Mouse (Mus musculus) embryonic facial prominence, embryonic 11.5 days (tissue): ENCODE measurements around the gene Lrch3. TPM values are rescaled to one million over a fixed set of nuclear protein-coding genes. Genes with fewer than 3 reads are reported as not detected.
A peak's percentile ranks its signal among the peaks of the same experiment; 100 is the strongest.
"Not testable (repeated sequence)": the region's sequence is repeated elsewhere in the genome, so short reads cannot be mapped to it uniquely, and the experiment has no call there.

ENCODE experiments used
- ATAC-seq: fragments of 200-750 bp; cut with Nextera tagmentation; replicated peaks from 2 replicates; pipeline ENCODE4 v1.8.0; 2017; ENCODE audit warnings: low read depth; ENCODE audit not compliant: insufficient number of reproducible peaks, low FRiP score, low TSS enrichment
- DNase-seq: peaks from one replicate; pipeline ENCODE4 v3.0.0-alpha.2; 2015; ENCODE audit warnings: low spot score
- H3K27ac ChIP-seq: fragments of 300-500 bp; sonication (generic); replicated peaks from 2 replicates; pipeline ENCODE4 v1.5.1; 2014; ENCODE audit warnings: mild to moderate bottlenecking, low read depth, low read length, control low read depth
- H3K27me3 ChIP-seq: fragments of 300-500 bp; sonication (generic); 2 replicates; pipeline ENCODE4 v1.6.1; 2014; ENCODE audit warnings: mild to moderate bottlenecking, low read length, moderate library complexity, mixed read lengths; ENCODE audit not compliant: control insufficient read depth, insufficient read depth
- H3K36me3 ChIP-seq: fragments of 300-500 bp; sonication (generic); replicated peaks from 2 replicates; pipeline ENCODE4 v1.6.1; 2014; ENCODE audit warnings: low read depth, mild to moderate bottlenecking, low read length, moderate library complexity, mixed read lengths; ENCODE audit not compliant: control insufficient read depth, insufficient read depth
- H3K4me1 ChIP-seq: fragments of 300-500 bp; sonication (generic); 2 replicates; pipeline ENCODE4 v1.6.1; 2014; ENCODE audit warnings: low read length, mixed read lengths; ENCODE audit not compliant: control insufficient read depth, insufficient read depth
- H3K4me2 ChIP-seq: fragments of 300-500 bp; sonication (generic); 2 replicates; pipeline ENCODE4 v1.6.1; 2014; ENCODE audit warnings: low read depth, mild to moderate bottlenecking, control low read depth, low read length, moderate library complexity
- H3K4me3 ChIP-seq: fragments of 300-500 bp; sonication (generic); 2 replicates; pipeline ENCODE4 v1.5.1; 2014; ENCODE audit warnings: low read depth, low read length, control low read depth
- H3K9ac ChIP-seq: fragments of 300-500 bp; sonication (generic); replicated peaks from 2 replicates; pipeline ENCODE4 v1.6.1; 2014; ENCODE audit warnings: mild to moderate bottlenecking, control low read depth, low read length
- H3K9me3 ChIP-seq: fragments of 300-500 bp; sonication (generic); replicated peaks from 2 replicates; pipeline ENCODE4 v1.6.1; 2016; ENCODE audit warnings: mild to moderate bottlenecking, low read length, inconsistent platforms, mixed read lengths; ENCODE audit not compliant: control insufficient read depth
- WGBS: fragments of 180-500 bp; shearing (Covaris S2); extraction: QIAGEN DNeasy Blood & Tissue Kit; methylation state at CpG from one replicate; pipeline ENCODE4 v1.1.7; 2014; 5-methylcytosine and 5-hydroxymethylcytosine counted together
- polyA plus RNA-seq: library from polyadenylated mRNA; unstranded; fragments of >200 nt; fragmentation: Nextera tagmentation; extraction: Ambion mirVana; gene quantifications from 2 replicates; pipeline ENCODE4 v1.2.1, GENCODE M21; 2014

Lrch3 gene
- polyA plus RNA-seq, 1 experiment from 2014 or later: 32.2 TPM

DNA sequence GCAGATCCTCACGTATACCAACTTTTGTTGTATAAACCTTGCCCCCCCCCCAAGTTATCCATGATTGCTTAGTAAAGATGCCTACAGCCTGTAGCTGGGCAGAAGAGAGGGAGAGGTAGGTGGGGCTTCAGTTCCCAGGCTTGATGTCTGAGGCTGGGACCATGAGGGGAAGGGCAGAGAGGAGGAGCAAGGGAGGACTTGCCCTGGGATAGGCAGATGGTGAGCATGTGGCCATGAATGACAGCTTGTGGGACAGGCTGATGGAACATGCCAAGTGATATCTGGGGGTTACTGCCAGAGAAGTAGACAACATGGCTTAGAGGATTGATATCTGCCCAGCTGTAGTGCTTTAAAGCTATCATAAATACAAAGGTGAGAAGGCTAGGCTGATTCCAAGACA lies 134.1 kb downstream of the Lrch3 start:
- no peak for ATAC-seq
- H3K4me3 ChIP-seq: no peak overlapping the region
- 89% methylated on average over 1 of the region's 1 CpGs for WGBS
- no peaks in the 10 kb centered on the region for H3K9me3 ChIP-seq
- no peak overlapping the region for H3K4me2 ChIP-seq
- H3K27ac ChIP-seq: no peak overlapping the region
- H3K4me1 ChIP-seq: no peaks in the 10 kb centered on the region
- H3K27me3 ChIP-seq: no peaks in the 10 kb centered on the region
- no peak overlapping the region for H3K9ac ChIP-seq
- H3K36me3 ChIP-seq: no peaks in the 10 kb centered on the region
- no peak for DNase-seq

DNA sequence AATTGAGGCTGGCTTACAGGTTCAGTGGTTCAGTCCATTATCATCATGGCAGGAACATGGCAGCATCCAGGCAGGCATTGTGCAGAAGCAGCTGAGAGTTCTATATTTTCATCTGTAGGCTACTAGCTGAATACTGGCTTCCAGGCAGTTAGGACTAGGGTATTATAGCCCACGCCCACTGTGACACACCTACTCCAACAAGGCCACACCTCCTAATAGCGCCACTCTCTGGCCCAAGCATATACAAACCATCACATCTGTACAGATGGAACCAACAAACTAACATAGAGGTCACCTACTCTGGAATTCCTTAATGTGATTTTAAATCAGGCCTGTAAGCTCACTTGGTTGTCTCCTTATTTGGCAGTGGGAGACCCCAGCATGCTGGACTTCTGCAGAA lies 134.8 kb downstream of the Lrch3 start:
- Histone ChIP-seq H3K27me3 (no peaks in the 10 kb centered on the region), H3K4me2 (no peak overlapping the region), H3K36me3 (no peaks in the 10 kb centered on the region), H3K9ac (no peak overlapping the region), H3K4me3 (no peak overlapping the region), H3K4me1 (no peaks in the 10 kb centered on the region), H3K9me3 (no peaks in the 10 kb centered on the region), H3K27ac (no peak overlapping the region)
- DNase-seq (no peak), ATAC-seq (no peak)
- WGBS: 73% methylated on average over 2 of the region's 2 CpGs

DNA sequence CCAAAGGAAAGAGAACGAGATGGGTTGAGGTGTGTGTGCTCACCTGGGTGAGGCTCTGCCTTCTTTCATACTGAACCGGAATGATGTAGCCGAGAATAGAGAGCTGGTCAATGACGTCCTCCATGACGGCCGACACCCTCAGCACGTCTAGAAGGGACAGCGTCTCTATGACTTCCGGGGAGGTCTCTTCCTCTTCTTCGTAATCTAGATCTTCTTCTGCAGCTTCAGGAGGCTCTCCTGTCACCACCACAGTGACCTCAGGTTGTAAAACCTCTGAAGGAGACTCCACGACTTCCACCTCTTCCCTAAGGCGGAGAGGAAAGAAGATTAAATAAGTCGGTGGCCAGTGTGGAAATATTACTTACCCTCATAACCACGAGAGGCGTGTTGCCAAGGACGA lies 135.9 kb downstream of the Lrch3 start:
- no peaks in the 10 kb centered on the region for H3K9me3 ChIP-seq
- WGBS: 91% methylated on average over 16 of the region's 16 CpGs
- H3K4me1 ChIP-seq: no peaks in the 10 kb centered on the region
- no peaks in the 10 kb centered on the region for H3K36me3 ChIP-seq
- H3K4me2 ChIP-seq: no peak overlapping the region
- no peak overlapping the region for H3K27ac ChIP-seq
- H3K27me3 ChIP-seq: no peaks in the 10 kb centered on the region
- H3K9ac ChIP-seq: no peak overlapping the region
- no peak overlapping the region for H3K4me3 ChIP-seq
- ATAC-seq: no peak
- no peak for DNase-seq

DNA sequence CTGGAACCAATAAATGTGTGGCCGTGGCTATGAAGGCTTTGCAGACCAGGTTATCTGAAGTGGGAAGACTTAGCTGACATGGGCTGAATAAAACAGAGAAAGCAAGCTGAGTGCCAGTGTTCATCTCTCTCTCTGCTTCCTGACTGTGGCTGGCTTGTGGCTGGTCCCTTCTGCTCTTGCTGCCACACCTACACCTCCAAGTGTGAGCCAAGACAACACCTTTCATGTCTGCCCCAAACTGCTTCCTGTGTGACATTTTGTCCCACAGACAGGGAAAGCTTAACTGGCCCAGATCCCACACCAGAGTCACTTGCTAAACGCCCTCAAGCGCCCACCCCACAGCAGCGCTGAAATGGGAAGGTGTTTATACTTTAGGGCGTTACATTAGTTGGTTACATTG lies 139.2 kb downstream of the Lrch3 start:
- no peak for ATAC-seq

DNA sequence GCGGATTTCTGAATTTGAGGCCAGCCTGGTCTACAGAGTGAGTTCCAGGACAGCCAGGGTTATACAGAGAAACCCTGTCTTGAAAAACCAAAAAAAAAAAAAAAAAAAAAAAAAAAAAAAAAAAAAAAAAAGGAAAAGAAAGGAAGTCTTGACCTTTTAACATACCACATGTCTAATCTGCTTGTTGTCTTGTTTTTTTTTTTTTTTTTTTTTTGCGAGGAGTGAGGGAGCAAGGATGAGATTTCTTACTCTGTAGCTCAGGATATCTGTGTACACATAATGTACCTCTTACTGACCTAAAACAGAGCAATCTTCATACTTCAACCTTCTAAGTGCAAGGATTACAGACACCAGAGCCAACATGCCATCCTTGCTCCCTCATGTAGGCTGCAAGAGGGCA lies 141.0 kb downstream of the Lrch3 start:
- 84% methylated on average over 2 of the region's 2 CpGs for WGBS

More for the DNA sequence above, 139.2 kb downstream of the Lrch3 start:
- WGBS: 67% methylated on average over 5 of the region's 5 CpGs
- H3K27ac ChIP-seq: no peak overlapping the region
- H3K4me3 ChIP-seq: no peak overlapping the region
- no peak overlapping the region for H3K9ac ChIP-seq
- H3K9me3 ChIP-seq: no peaks in the 10 kb centered on the region
- DNase-seq: no peak
- no peaks in the 10 kb centered on the region for H3K27me3 ChIP-seq
- H3K36me3 ChIP-seq: peaks cover 3% of the 10 kb centered on the region
- H3K4me1 ChIP-seq: no peaks in the 10 kb centered on the region; the same call in 1 of the 2 replicates
- no peak overlapping the region for H3K4me2 ChIP-seq

GRCm38 (mm10) chr16:33055655-33056054 lies 141.8 kb downstream of the Lrch3 start:
- peak overlapping the region; percentile 94; the same call in 1 of the 2 replicates for H3K4me3 ChIP-seq
- no peaks in the 10 kb centered on the region; the same call in 1 of the 2 replicates for H3K4me1 ChIP-seq
- H3K9ac ChIP-seq: no peak overlapping the region
- ATAC-seq (peak; percentile 34), DNase-seq (no peak)
- H3K27ac ChIP-seq: no peak overlapping the region
- peaks cover 12% of the 10 kb centered on the region for H3K36me3 ChIP-seq
- H3K4me2 ChIP-seq: peak overlapping the region; percentile 19
- WGBS: 24% methylated on average over 10 of the region's 10 CpGs
- no peaks in the 10 kb centered on the region for H3K27me3 ChIP-seq
- H3K9me3 ChIP-seq: no peaks in the 10 kb centered on the region

More for the DNA sequence above, 141.0 kb downstream of the Lrch3 start:
- not testable (repeated sequence) for H3K27me3 ChIP-seq, H3K9me3 ChIP-seq, H3K9ac ChIP-seq, ATAC-seq, H3K36me3 ChIP-seq, H3K27ac ChIP-seq, H3K4me2 ChIP-seq, H3K4me1 ChIP-seq, H3K4me3 ChIP-seq, DNase-seq

DNA sequence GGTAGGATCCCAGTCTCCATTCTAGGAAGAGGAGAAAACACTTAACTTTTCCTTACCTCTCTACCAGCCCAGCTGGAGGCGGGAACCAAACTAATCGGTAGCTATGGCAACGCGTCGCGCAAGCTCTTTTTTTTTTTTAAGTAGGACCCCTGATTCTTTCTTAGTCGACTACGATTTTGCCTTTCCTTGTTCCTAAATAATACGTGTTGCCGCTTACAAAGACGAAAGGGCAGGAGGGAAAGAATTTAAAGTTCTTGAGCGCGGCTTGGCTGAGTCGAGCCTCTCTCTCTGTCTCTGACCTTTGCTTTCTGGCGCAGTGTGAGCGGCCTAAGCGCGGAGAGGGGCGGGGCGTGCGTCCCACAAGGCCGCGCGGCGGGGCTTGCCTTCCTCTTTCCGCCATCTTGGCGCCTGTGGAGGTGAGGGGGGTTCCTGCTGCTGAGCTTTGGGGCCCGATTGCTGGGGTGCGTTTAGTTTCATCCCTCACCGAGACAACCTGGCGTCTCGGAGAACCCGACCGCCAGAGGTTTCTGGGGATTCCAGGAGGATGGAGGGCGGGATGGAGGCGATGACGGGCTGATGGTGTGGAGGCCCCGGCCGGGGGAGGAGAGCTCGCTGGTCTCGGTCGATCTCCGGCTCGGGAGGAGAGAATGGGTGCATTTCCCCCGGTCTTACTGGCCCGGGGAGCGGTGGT lies 142.3 kb downstream of the Lrch3 start, which contains the start of the genes Iqcg and Rpl35a:
TSS of gene Iqcg (minus strand) at position 124 of the 691 bp plus-strand sequence.
TSS of gene Rpl35a (plus strand) at position 359 of the 691 bp plus-strand sequence.
- no peaks in the 10 kb centered on the region; the same call in 1 of the 2 replicates for H3K4me1 ChIP-seq
- H3K4me2 ChIP-seq: peak within 1 kb of the TSS; percentile 57
- peak within 1 kb of the TSS; percentile 87 for H3K27ac ChIP-seq
- WGBS: under 1% methylated on average over 44 of the region's 47 CpGs
- ATAC-seq (peak; percentile 92), DNase-seq (peak; percentile 93)
- no peaks in the 10 kb centered on the region for H3K9me3 ChIP-seq
- no peaks in the 10 kb centered on the region for H3K27me3 ChIP-seq
- peak within 1 kb of the TSS; percentile 94 for H3K4me3 ChIP-seq
- H3K36me3 ChIP-seq: peaks cover 12% of the 10 kb centered on the region
- H3K9ac ChIP-seq: peak within 1 kb of the TSS; percentile 98

- peaks cover 12% of the 10 kb centered on the region for H3K36me3 ChIP-seq
- peak overlapping the region; percentile 87 for H3K27ac ChIP-seq
- peak overlapping the region; percentile 98 for H3K9ac ChIP-seq
- no peak for ATAC-seq
- peak overlapping the region; percentile 94 for H3K4me3 ChIP-seq
- H3K4me1 ChIP-seq: no peaks in the 10 kb centered on the region; the same call in 1 of the 2 replicates
- H3K9me3 ChIP-seq: no peaks in the 10 kb centered on the region
- WGBS: under 1% methylated on average over 24 of the region's 24 CpGs
- DNase-seq: no peak
- H3K4me2 ChIP-seq: peak overlapping the region; percentile 57
- H3K27me3 ChIP-seq: no peaks in the 10 kb centered on the region
These were observed 142.9 kb downstream of the Lrch3 start for GRCm38 (mm10) chr16:33056786-33057185.
